Mouse (Mus musculus) bone marrow, adult 2 months (tissue): ENCODE data around the gene Xcr1.

Experiments
- CTCF ChIP-seq: fragments of 200-500 bp; IDR thresholded peaks from 2 replicates; pipeline ENCODE4 v1.5.1; 2011; ENCODE audit warnings: low read length, control low read depth; ENCODE audit not compliant: control insufficient read depth, insufficient read depth
- POLR2A ChIP-seq: fragments of 200-500 bp; IDR thresholded peaks from 2 replicates; pipeline ENCODE4 v1.6.1; 2011; ENCODE audit warnings: low read depth, mild to moderate bottlenecking, control low read depth, low read length, borderline replicate concordance; ENCODE audit not compliant: control insufficient read depth

DNA sequence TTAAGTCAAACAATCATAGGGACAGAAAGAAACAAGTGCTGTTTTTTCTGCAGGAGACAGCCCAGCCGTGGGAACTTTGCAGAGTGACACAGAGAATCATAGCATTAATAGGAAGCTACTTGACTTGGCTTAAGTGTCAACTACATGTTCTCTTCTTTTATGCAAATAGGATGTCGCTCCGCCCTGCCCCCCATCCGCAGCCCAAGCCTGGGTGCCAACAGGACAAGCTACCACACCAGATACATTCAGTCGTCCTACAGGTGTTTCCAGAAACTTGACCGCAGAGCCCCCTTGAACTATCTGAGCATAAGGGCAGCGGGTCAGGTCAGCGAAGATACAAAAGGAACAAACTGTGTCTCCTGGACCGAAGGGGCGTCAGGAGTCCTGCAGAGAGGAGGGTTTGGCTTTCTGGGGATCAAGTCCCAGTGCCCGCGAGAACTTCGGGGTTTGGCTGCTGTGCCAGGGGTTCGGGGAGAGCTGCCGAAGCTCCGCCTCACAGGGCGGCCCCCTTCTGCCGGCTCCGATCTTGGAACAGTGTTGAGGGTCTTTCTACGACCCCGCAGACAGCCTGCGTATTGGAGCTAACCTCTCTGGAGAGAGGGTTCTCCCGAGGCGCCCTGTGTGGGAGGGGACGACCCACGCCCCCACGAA lies 10.6 kb downstream of the Xcr1 start:
- no peak for TF ChIP-seq CTCF
- 0 out of 2 replicates have a peak, but pooled peaks have one; percentile 29 for TF ChIP-seq POLR2A
